Mouse (Mus musculus): ENCODE measurements around the gene Plac8.

Gene Plac8

GRCm38 (mm10) chr5:100526164-100526563, 45.9 kb downstream of the Plac8 start:
- DNase-seq = no peak

GRCm38 (mm10) chr5:100525620-100526019, 46.4 kb downstream of the Plac8 start:
- DNase-seq = no peak

- no peak for DNase-seq
Observed at GRCm38 (mm10) chr5:100524921-100525320, 47.1 kb downstream of the Plac8 start.

GRCm38 (mm10) chr5:100523331-100523730, 48.7 kb downstream of the Plac8 start:
- DNase-seq = no peak

- no peak for DNase-seq
Observed at GRCm38 (mm10) chr5:100520223-100520622, 51.8 kb downstream of the Plac8 start.

- no peak for DNase-seq
Observed at GRCm38 (mm10) chr5:100519027-100519411, 53.0 kb downstream of the Plac8 start.

GRCm38 (mm10) chr5:100518049-100519026, 53.7 kb downstream of the Plac8 start, which contains the start of gene Cops4:
TSS of gene Cops4 (plus strand) at chr5:100518309.
- peak; percentile 98 for DNase-seq

- DNase-seq = no peak
Observed at GRCm38 (mm10) chr5:100512576-100512975, 59.5 kb downstream of the Plac8 start.

GRCm38 (mm10) chr5:100509247-100509646, 62.8 kb downstream of the Plac8 start:
- DNase-seq = no peak
